ENCODE assay signal across 26 mouse cellular contexts in genomic region chr14:48254696-48255095, GRCm38 (mm10).
"Had no signal": no experiment of that assay in that cellular context is flagged by ENCODE, and none has a peak within 500 bp of the region (broad histone marks: within the 10 kb centered on the region; RNA-seq: fewer than 3 reads in every experiment).

No protein-coding gene starts in this region.

- H3K4me1 ChIP-seq: heart, embryonic 10.5 days; heart, embryonic 13.5 days; heart, embryonic 15.5 days; limb, embryonic 15.5 days; liver, embryonic 12.5 days had no signal

- ATAC-seq: hindbrain, postnatal 0 days; intestine, embryonic 16.5 days; liver, embryonic 12.5 days had no signal

- H3K9ac ChIP-seq: heart, embryonic 13.5 days; heart, embryonic 15.5 days; hindbrain, embryonic 13.5 days; hindbrain, embryonic 15.5 days; kidney, embryonic 15.5 days; limb, embryonic 13.5 days; limb, embryonic 15.5 days; liver, embryonic 12.5 days; liver, embryonic 14.5 days had no signal

- H3K9me3 ChIP-seq: heart, embryonic 10.5 days; heart, embryonic 13.5 days; heart, embryonic 15.5 days; hindbrain, embryonic 13.5 days; hindbrain, embryonic 15.5 days; kidney, embryonic 15.5 days; limb, embryonic 13.5 days; limb, embryonic 15.5 days; liver, embryonic 12.5 days had no signal

- H3K4me3 ChIP-seq: heart, embryonic 10.5 days; heart, embryonic 13.5 days; heart, embryonic 15.5 days; hindbrain, embryonic 13.5 days; hindbrain, embryonic 15.5 days; kidney, embryonic 15.5 days; limb, embryonic 13.5 days; limb, embryonic 15.5 days; liver, embryonic 12.5 days had no signal

- H3K36me3 ChIP-seq: heart, embryonic 13.5 days; heart, embryonic 15.5 days; hindbrain, embryonic 15.5 days; liver, embryonic 12.5 days had no signal

- H3K27ac ChIP-seq: heart, embryonic 10.5 days; heart, embryonic 13.5 days; heart, embryonic 15.5 days; hindbrain, embryonic 13.5 days; hindbrain, embryonic 15.5 days; hindbrain, postnatal 0 days; kidney, embryonic 15.5 days; kidney, postnatal 0 days; limb, embryonic 13.5 days; limb, embryonic 15.5 days; liver, embryonic 12.5 days; liver, embryonic 14.5 days had no signal

- H3K4me2 ChIP-seq: heart, embryonic 13.5 days; heart, embryonic 15.5 days; hindbrain, embryonic 13.5 days; hindbrain, embryonic 15.5 days; kidney, embryonic 15.5 days; limb, embryonic 13.5 days; limb, embryonic 15.5 days; liver, embryonic 12.5 days had no signal

- DNase-seq: gastrocnemius, postnatal 14 days; gastrocnemius, postnatal 36 days; heart, adult 18-20 months; heart, postnatal 14 days; heart, postnatal 36 days; kidney, adult 11 months; kidney, adult 2 months; kidney, adult 9 months; kidney, postnatal 14 days; kidney, postnatal 36 days; layer of hippocampus, adult 9-11 months; layer of hippocampus, postnatal 36 days; left cerebral cortex, postnatal 4 days had no signal

- H3K27me3 ChIP-seq: hindbrain, embryonic 13.5 days; hindbrain, embryonic 15.5 days; kidney, embryonic 15.5 days; limb, embryonic 13.5 days; limb, embryonic 15.5 days; liver, embryonic 12.5 days had no signal
